Mouse (Mus musculus) cerebellum, adult (tissue): Measurements from ENCODE around the gene Gsk3a.

Experiments
- ATAC-seq: cut with Nextera tagmentation; 2 replicates; pipeline ENCODE4 v1.9.2; 2017; ENCODE audit warnings: mild to moderate bottlenecking, moderate library complexity, mixed read lengths; ENCODE audit not compliant: insufficient number of reproducible peaks, low FRiP score, low TSS enrichment

Gsk3a gene

GRCm38 (mm10) chr7:25237249-25238014 is at the start of gene Gsk3a:
TSS of gene Gsk3a (minus strand) at chr7:25237851.
- ATAC-seq = peak; percentile 76

DNA sequence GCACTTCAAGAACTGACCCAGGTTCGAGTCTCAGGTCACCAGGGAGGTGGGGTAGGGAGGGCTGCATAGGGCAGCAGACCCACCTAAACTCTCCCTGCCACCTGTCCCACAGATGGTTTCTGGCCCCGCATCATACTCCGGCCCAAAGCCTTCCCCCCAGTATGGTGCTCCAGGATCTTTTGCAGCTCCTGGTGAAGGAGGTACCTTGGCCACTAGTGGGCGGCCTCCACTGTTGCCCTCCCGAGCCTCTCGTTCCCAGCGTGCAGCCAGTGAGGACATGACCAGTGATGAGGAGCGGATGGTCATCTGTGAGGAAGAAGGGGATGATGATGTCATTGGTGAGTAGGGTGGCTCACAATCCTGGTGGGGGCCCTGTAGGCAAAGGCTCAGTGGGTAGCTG is 49.3 kb upstream of the Gsk3a start:
- ATAC-seq = no peak

GRCm38 (mm10) chr7:25285511-25286238 is 48.0 kb upstream of the Gsk3a start:
- no peak for ATAC-seq

- ATAC-seq = no peak
Measured at GRCm38 (mm10) chr7:25284766-25285165, 47.1 kb upstream of the Gsk3a start.

- no peak for ATAC-seq
Measured at GRCm38 (mm10) chr7:25284171-25284570, 46.5 kb upstream of the Gsk3a start.

DNA sequence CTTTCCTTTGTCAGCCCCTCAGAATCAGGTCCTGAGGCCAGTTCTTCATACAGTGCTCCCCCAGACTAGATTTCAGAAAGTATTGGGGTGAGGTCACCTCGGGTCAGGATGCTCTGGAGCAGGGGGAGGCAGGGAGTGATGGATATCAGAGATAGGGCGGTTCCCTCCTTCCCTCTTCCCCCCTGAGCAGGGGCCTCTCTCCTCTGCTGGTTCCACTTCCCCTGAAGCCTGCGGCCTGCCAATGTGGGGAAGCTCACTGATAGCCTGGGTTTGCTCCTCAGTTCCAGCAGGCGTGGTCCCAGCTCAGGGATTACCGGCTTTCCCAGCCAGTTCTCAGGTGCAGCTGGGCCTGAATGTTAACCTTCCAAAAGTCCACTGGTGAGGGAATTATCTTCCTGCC is 46.0 kb upstream of the Gsk3a start:
- no peak for ATAC-seq

DNA sequence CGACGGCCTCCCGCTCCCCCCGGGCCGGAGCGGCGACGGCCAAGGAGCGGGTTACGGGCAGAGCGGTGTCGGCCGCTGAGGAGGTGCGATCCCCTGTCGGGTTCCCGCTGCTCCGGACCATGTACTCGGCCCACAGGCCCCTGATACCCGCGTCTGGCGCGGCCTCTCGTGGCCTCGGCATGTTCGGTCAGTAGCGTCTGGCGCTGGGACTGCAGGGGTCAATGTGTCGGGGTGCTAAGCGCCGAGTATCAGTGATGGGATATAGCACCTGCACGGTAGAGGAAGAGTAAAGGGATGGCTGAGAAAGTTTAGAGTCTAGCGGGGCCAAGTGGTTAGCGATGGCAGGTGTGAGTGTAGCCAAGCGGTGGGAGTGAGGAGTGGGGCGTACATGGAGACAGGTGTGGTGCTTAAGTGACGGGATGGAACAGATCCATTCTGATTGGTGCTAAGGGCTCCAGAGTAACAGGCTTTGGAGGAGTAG is 45.1 kb upstream of the Gsk3a start:
- ATAC-seq = no peak

DNA sequence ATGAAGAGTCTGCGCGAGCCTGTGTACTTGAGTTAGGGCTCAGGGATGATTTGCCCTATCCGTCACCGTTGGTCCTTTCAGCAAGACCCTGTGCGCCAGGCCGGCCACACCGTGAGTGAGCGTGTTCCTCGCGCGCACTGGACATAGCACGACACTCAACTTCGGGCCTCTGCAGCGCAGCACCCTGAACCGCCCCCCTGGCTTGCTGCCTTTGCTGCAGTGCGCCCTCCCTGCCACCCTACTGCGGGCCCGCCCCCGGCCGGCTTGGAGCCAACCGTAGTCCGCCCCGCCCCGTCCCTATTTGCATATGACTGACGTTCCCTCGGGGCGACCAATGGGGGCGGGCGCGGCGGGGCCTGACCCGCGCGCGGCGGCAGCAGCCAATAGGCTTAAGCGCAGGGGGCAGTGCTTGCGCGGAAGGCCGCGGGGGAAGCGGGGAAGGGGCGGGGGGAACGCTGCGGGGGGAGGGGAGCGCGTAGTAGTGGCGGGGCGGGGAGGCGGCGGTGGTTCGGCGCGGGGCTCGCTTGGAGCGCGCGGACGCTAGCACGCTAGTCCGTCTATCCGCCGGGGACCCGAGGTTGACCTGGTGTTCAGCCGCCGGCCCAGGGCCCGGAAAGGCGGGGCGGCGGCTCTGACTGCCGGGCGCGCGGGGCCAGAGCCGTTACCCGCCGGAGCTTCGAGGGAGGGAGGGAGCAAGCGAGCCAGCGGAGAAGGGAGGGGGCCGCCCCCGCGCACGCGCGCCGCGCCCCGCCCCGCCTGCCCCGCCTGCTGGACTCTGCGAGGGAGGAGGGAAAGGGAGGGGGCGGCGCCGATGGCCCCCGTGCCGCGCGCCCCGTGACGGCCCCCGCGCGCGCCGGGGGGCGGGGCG is 44.3 kb upstream of the Gsk3a start:
- ATAC-seq = peak; percentile 41; the same call in 1 of the 2 replicates

DNA sequence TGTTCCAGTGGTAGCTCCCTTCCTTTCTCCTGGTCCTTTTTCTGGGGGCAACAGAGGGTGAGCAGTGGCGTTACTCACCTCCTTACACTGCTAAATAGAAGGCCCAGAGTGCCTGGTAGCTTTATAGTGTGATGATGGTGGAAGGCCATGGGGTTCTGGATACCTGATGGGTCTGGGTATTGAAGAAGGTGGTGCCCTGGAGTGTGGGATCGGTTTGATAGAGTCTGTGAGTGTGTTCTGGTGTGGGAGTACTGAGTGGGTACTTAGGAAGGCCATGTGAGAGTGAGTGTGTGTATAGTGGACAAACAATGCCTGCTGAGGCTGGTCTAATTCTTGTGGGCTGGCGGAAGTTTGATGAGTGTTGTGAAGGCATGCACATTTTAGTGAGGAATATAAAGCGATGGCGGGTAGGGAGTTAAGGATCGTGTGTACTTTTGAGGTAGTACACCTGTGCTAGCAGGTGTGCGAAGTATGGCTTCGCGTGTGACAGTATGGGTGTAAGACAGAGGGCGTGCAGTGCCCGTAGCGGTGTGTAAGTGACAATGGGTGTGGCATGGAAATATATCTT is 43.6 kb upstream of the Gsk3a start:
- ATAC-seq = no peak

- no peak for ATAC-seq
Measured at GRCm38 (mm10) chr7:25279861-25280791, 42.5 kb upstream of the Gsk3a start.

DNA sequence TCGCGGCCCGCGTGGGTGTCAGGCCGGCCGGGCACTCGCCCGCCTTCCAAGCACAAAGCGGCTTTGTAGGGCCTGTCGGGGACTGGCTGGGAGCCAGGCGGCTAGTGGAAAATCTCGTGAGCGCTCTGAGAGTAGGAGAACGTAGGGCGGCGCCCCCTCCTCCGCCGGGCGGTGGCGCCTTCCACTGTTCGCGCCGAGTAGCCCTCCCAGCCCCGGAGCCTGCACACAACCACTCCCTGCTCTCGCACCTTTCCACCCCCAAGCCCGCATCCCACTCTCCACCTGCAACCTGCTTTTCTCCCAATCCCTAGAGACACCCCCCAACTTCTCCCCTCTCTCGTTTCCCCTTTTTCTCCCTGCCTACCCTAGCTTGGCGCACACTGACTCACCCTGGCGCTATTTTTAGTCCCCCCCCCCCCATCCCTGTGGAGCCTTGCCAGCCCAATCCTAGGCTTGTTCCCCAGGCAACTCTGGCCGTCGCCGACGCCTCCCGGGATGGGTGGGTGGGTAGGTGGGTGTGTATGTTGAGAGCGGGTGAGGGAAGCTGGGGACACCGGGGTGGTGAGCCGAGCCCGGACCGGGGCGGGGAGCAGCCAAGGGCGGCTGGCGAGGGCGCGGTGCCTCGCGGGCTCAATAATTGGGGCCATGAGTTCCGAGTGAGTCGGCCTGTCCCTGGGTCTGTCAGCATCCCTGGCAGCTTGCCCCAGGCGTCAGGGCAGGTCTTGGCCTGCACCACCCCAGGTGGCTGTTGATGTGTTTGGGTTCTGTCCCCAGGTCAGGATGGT is 41.6 kb upstream of the Gsk3a start:
- ATAC-seq = peak; percentile 14; the same call in 1 of the 2 replicates

GRCm38 (mm10) chr7:25278341-25279075 is 40.9 kb upstream of the Gsk3a start:
- ATAC-seq = peak; percentile 23; the same call in 1 of the 2 replicates

DNA sequence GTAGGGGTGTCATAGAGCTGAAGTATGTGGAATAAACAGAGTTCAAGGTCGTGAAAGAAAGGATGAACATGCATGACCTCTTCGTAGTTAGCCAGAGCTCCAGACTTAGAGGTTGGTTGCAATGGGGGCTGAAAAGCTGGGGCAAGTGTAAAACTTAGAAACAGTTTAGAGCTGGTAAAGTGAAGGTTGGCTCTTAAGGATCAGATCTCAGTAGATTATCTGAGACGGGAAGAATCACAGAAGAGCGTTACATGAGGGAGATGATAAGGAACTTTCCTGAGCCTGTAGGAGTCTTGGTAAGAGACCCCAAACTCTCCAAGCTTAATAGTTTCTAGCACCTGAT is 40.3 kb upstream of the Gsk3a start:
- ATAC-seq = no peak

GRCm38 (mm10) chr7:25277405-25277804 is 39.8 kb upstream of the Gsk3a start:
- no peak for ATAC-seq

DNA sequence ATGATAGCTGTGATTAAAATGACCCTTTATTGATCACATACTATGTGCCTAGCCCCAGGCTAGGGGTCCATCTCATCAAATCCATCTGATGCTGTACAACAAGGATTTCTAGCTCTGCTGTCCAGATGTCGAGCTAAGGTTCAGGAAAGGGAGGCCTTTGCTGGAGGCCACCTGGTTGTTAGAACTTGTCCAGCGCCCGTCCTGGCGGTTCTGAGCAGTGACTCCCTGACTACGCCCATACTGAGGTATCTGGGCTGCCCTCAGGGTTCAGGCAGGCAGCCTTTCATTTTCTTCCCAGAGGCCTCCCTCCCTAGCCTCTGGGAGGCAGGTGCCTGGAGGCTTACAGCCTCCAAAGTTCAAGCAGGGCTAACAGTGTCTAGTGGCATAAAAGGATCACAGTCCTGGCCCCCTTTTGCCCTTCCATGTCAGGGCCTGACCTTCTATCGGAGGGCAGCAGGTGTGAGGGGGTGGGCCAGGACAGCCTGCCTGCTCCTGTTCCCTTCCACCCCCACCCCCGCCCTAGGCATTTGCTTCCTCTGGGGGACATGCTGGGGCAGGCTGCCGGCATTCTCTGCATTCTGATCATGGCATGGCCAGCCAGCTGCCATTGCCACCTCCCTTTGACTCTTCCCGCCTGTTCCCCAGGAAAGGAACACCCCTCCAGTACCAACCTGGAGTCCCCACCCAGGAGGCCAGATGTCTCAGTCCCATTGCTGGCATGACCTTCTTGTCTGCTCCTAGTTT is 38.1 kb upstream of the Gsk3a start:
- ATAC-seq = no peak

GRCm38 (mm10) chr7:25274996-25275395 is 37.3 kb upstream of the Gsk3a start:
- no peak for ATAC-seq

DNA sequence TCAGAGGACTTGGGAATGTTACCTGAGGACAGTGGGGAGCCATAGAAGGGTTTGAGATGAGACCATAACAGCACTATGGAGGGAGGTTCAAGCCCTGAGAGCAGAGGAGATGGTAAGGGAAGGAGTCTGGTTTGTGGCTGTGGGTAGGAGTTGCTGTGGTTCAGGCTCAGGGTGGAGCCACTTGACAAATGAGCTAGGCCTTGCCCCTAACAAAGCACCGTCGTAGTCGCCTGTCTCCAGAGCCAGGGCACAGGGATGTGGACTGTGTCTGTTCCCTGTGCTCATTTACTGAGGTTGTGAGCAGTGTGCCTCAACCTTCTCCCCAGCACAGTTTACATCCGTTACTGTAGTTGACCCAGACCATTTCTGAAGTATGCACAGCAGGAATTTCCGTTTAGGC is 36.9 kb upstream of the Gsk3a start:
- no peak for ATAC-seq
